1 mouse cellular context compared by ENCODE assay signal in genomic region chr15:98170917-98171316, GRCm38 (mm10).
A peak's percentile ranks its signal among the peaks of the same experiment; 100 is the strongest.
TF ChIP-seq lines count a peak whose summit lies in the region.

No protein-coding gene starts in this region.

TF ChIP-seq in CH12.LX, 34 proteins besides CTCF, POLR2A, EP300 and RAD21:
- TF ChIP-seq BHLHE40 (IDR thresholded peaks at IDR 0.05; ENCODE audit: low read depth, low read length) (peak; percentile 54), SMC3 (IDR thresholded peaks at IDR 0.05; ENCODE audit: low read depth, low read length) (no peak), KAT2A (IDR thresholded peaks at IDR 0.05; ENCODE audit: insufficient replicate concordance, low read length) (no peak), GABPA (IDR thresholded peaks at IDR 0.05; ENCODE audit: insufficient replicate concordance, low read depth, low read length) (no peak), ZNF384 (IDR thresholded peaks at IDR 0.05; ENCODE audit: low read depth, low read length) (no peak)
TF ChIP-seq in CH12.LX: peak in this region for 1.
